In the genomic region with DNA sequence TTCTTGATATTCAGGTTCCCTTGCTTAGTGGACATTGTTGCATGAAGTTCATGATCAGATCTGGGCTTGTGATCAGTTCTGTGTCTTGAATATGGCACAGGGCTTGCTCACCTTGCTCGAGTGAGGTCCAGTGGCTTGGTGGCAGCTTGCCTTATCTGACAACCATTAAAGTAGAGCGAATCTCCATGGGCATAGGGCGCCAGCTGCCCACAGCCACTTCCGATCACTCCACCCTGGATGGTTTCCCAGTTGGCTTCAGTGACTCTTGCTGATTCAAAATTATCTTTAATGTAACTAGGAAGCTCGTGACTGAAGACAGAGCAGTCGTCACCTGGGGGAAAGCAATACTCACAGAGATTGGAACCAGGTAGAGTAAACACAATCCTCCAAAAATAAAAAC, we compare ENCODE assay signal across 12 mouse cellular contexts. TPM values are rescaled to one million over a fixed set of nuclear protein-coding genes. Genes with fewer than 3 reads are reported as not detected.
"Had no signal": no experiment of that assay in that cellular context is flagged by ENCODE, and none has a peak within 500 bp of the region (broad histone marks: within the 10 kb centered on the region; RNA-seq: fewer than 3 reads in every experiment).

No protein-coding gene starts in this region.

- H3K27ac ChIP-seq: limb, embryonic 13.5 days; liver, embryonic 14.5 days; midbrain, embryonic 12.5 days; neural tube, embryonic 15.5 days had no signal

- DNase-seq: kidney, postnatal 25 days; layer of hippocampus, adult 9-11 months; left cerebral cortex, postnatal 4 days; lung, adult 18-20 months; thymus, adult 18-20 months; thymus, postnatal 14 days had no signal

- H3K4me3 ChIP-seq: limb, embryonic 13.5 days; midbrain, embryonic 12.5 days; neural tube, embryonic 15.5 days had no signal

RNA-seq across cellular contexts. Expression of a gene that starts 33.5 kb away (rescaled TPM):
- total RNA-seq: liver, adult 2 months; megakaryocyte-erythroid progenitor cell, adult 5-6 weeks had no signal
